Mouse (Mus musculus): ENCODE results near the gene Nubp1.
A peak's percentile ranks its signal among the peaks of the same experiment; 100 is the strongest.

Gene Nubp1

GRCm38 (mm10) chr16:10417723-10418259 lies 6.0 kb downstream of the Nubp1 start:
- no peak for DNase-seq

DNA sequence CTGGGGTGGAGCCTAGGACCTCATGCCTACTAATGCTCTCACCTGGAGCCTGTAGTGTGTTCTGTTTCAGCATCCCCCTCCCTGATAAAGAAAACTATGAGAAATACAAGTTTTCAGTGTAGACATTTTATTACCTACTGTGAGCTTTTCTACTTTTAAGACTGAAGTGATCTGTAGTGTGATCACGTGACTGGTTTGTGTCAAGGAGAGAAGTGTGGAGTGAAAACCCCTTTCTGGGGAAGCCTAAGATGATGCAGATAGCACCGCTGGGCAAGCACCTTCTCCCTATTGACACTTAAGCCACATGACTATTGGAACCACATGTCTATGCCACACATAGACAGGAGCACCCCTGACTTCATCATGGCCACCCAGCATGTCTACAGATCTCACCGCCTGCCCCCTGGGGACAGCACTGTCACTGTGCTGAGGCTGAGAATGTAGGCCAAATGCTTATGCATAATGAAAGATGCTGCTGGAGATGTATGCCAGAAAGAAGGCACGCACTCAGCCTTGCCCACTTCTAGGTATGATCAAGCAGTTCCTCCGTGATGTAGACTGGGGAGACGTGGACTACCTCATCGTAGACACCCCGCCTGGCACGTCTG lies 8.8 kb downstream of the Nubp1 start:
- DNase-seq = no peak

GRCm38 (mm10) chr16:10431911-10432310 lies 20.2 kb downstream of the Nubp1 start:
- no peak for DNase-seq

GRCm38 (mm10) chr16:10432387-10432786 lies 20.6 kb downstream of the Nubp1 start:
- no peak for DNase-seq

DNA sequence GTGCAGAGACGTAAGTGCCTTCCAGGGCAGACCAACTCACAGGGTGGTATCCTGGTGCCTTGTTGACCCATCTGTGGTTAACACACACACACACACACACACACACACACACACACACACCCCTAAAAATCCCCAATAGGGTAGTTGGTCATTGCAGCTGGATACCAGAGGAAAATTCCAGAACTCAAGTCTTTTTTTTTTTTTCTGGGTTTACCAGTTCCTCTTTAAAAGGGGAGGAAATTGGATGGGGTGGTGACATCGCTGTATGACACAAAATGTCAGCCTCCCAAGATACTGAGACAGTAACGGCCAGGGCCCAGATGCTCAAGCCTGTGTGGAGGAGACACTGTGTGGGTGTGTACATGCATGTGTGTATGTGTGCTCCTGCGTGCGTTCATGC lies 21.6 kb downstream of the Nubp1 start:
- no peak for DNase-seq

DNA sequence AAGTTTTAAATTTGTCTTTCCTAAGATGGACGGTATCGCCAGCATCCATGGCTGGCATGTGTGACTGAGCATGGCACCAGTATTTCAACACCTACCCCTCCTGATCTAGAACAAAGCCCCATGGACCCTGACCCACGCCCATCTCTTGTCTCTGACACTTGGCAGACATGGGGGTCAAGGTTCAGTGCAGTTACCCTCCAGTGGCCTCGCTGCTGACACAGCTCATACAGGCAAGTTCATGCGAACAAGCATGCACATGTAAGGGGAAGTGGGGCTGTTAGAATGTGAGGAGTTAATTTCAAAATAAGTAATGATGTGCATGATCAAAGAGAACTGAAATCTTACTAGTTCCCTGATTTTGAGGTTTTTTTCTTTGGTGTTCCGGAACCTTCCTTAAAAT lies 24.4 kb downstream of the Nubp1 start:
- no peak for DNase-seq

- no peak for DNase-seq
Observed at GRCm38 (mm10) chr16:10438055-10438454, 26.3 kb downstream of the Nubp1 start.

- DNase-seq = no peak
Observed at GRCm38 (mm10) chr16:10441328-10441727, 29.6 kb downstream of the Nubp1 start.

- DNase-seq = no peak
Observed at GRCm38 (mm10) chr16:10441761-10442160, 30.0 kb downstream of the Nubp1 start.

GRCm38 (mm10) chr16:10443723-10444122 lies 32.0 kb downstream of the Nubp1 start:
- no peak for DNase-seq

- no peak for DNase-seq
Observed at GRCm38 (mm10) chr16:10446573-10447263, 35.0 kb downstream of the Nubp1 start.

GRCm38 (mm10) chr16:10447264-10447594 lies 35.5 kb downstream of the Nubp1 start, which contains the start of gene Tvp23a:
Gene Tvp23a (minus strand): TSS chr16:10447362.
- DNase-seq = peak; percentile 59 to 66

DNA sequence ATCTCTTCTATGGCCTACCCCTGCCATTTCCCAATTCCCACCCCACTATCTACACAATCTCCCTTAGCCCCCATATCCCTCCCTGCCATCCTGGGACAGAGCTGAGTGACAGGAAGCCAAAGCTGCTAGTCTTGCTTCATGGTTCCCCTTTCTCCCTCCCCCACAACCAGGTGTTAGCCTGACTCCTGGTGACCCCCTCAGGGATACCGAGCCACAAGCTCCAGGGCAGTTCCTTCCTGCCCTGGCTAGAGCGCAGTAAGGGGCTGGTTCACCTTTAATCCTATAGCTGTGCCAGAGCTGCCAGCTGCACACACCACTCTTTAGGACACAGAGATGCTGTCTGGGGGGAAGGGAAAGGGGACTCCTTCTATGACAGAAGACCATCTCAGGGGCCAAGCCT lies 36.0 kb downstream of the Nubp1 start:
- DNase-seq = no peak

DNA sequence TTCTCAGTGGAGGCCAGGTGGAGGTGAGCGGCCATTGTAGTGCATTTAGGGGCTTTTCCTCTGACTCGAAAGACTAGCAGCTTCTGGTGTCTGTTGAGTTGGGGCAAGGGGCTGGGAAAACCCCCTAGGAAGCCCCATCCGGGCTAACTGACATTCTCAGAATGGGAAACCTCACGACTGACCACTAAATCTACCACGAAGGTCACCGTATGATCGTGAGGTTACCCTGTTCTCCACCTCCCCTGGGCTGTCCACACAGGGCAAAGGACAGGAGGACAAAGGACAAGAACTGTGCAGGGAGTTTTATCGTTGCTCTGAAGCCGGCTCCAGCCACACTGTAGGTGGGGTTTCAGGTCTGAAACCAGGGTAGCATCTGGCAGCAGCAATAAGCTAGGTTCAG lies 37.2 kb downstream of the Nubp1 start:
- DNase-seq = no peak

DNA sequence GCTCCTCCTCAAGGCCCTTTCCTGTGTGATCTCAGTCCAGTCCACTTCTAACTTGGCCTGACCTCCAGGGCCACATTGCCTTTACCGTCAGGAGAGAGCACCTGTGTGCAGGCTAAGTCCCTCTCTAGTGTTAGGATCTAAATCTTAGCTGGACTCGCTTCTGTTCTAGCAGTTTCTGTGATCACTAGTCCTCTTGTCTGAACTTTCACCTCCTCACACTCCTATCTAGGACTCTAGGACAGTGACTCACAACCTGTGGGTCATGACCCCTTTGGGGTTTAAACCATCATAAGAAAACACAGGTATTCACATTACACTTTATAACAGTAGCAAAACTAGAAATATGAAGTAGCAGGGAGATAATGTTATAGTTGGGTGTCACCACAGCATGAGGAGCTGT lies 40.2 kb downstream of the Nubp1 start:
- peak in 1 of 2 experiments; percentile 45 for DNase-seq

GRCm38 (mm10) chr16:10452445-10452896 lies 40.7 kb downstream of the Nubp1 start:
- DNase-seq = peak; percentile 97 to 98

DNA sequence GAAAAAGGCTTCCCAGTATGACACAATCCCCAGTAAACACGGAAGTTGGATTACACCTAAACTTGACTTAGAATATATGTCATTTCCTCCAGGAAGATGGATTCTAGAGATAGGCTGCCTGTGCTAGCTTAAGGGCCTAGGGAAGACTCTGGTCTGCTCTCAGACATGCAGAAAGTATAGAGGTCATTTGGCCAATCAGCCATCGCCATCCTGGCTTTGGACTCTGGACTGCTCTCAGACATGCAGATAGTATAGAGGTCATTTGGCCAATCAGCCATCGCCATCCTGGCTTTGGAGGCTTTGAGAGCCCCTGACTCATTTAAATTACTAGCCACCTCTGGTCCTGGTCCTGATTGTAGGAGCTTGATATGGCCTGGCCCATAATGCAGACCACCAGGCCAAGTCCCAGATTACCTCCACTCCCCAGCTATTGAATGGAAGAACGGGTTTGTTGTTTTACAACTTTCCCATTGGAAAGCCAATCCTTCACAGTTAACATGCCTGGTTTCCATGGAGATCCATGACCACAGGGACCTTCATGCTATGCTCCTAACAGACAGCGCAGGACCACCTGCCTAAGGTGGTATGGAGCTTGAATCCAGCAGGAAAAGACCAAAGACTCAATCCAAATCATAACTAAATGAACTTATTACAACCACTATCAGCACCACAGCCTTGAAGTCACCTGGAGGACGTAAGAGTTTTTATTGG lies 42.3 kb downstream of the Nubp1 start:
- DNase-seq = no peak

DNA sequence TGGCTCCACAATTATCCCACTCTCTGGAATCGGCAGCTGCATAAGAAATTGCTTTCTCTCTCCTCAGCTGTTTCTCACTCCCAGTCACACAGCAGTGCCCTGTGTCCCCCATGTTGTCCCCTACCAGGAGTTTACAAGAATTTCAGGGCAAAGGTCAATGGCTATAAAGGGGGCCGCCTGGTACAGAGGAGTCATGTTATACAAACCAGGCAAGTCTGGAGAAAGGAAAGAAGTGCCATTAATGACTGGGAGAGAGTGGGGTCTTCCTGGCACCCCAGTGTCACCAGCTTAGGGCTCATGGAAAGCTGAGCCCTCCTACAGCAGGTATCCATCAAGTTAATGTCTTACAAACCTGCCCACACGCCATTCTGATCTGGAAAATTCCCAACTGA lies 42.8 kb downstream of the Nubp1 start:
- DNase-seq = no peak

- no peak for DNase-seq
Observed at GRCm38 (mm10) chr16:10460188-10460587, 48.4 kb downstream of the Nubp1 start.

DNA sequence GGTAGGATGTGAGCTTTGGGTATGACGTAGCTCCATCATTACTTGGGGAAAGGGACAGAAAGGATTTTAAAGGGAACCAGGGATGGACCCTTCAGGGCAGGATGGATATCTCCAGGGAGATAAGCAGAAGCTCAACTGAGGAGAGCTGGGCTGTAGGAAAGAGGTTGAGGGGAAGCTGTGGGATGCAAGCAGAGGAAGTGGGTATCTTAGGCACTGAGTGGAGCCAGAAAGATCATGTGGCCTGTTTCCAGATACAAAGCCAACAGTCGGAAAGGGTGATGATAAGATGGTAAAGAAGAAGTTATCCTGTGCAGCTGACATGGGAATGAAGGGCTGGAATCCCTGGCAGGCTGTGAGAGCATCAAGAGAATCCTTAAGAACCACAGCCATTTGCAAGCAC lies 49.4 kb downstream of the Nubp1 start:
- no peak for DNase-seq

DNA sequence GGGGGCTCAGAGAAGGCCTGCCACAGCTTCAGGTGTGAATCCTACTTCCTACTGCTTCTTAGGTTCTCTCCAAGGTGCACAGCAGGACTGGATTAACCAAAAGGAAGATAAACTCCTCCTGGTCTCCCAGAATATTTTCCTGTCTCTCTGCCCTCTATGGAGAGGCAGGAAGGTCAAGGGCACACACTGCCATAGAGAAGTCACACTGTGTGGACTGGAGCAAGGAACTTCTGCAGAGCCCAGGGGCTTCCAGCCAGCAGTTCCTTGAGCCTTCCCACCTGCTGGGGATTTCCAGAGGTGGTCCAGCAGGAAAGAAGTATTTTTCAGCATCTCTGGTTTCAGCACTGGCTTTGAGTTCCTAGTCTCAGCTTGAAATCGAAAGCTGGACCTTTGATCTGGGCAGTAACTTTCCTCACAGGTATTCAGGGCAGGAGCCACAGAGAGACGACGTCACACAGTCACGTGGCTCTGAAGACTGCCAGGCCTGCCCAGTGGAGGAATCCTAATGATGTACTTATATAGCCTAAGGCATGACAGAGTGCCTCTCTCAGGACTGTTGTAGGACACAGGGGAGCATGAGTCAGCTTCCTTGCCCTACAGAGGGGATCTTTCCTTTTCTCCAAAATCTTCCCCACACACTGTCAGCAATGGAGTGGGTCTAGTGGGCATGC lies 53.4 kb downstream of the Nubp1 start:
- DNase-seq = peak in 1 of 2 experiments; percentile 59

GRCm38 (mm10) chr16:10467391-10468107 lies 55.8 kb downstream of the Nubp1 start:
- DNase-seq = no peak

GRCm38 (mm10) chr16:10468201-10468600 lies 56.5 kb downstream of the Nubp1 start:
- DNase-seq = no peak

Measured in lung, postnatal 4 days (tissue).